Mouse (Mus musculus): ENCODE results near the gene Abca8b.

Gene Abca8b

DNA sequence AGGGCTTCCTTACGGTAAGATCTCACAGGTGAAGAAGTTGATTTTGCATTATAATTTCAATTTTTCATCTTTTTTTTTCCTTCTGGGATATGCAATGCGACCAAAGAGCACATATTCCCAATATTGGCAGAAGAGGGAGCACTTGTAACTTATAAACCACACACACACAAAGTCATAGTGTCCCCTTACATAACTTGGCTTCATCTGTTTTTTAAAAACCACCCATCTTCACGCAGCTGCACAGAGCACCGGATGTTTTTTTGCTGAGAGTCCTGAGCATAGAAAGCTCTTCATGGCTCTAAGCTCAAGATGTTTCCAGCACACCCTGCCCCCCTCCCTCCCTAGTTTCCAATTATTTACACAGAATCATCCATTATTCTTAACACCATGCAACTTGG is 103.7 kb downstream of the Abca8b start:
- H3K9me3 ChIP-seq (ENCODE audit: low read length): peaks cover 27% of the 10 kb centered on the region
- H3K4me3 ChIP-seq (replicated peaks; ENCODE audit: low read length): no peak overlapping the region
- TF ChIP-seq POU5F1 (IDR thresholded peaks at IDR 0.05; ENCODE audit: borderline replicate concordance, low read length) (no peak), NANOG (IDR thresholded peaks at IDR 0.05; ENCODE audit: borderline replicate concordance, low read length) (no peak), CTCF (conservative IDR thresholded peaks at IDR 0.05; ENCODE audit: low read length) (no peak)
- H3K36me3 ChIP-seq (ENCODE audit: insufficient read depth, low read length): 0 out of 2 replicates have a peak, but pooled peaks cover 5% of the 10 kb centered on the region
- no peaks in the 10 kb centered on the region for H3K27me3 ChIP-seq (ENCODE audit: insufficient read depth, low read length)
- H3K4me1 ChIP-seq (replicated peaks; ENCODE audit: low read depth, low read length): no peaks in the 10 kb centered on the region

DNA sequence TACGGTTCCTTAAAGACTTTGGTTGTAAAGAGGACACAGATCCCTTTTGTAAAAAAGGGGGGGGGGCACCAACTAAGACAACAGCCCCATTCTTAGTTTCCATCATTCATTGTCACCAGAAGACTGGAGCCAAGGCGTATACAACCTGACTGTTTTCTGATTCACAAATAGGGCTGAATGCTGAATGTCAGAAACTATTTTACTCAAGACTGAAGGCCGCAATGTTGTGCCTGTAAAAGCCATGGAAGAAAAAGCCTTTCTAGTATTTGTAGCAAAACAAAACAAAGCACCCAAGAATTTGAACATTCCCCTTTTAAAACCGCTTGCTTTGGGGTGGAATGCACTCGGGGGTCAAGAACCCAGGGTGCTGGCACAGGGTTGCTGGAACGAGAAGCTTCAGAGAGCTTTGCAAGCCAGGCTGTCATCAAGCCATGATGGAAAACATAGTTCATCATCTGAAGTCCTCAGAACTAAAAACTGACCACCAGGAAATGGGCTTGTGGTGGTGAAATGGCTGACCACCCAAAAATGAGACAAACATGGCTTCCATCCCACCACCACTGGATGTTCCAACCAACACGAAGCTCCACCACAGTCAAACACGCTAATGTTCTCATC is 104.2 kb downstream of the Abca8b start:
- TF ChIP-seq POU5F1 (IDR thresholded peaks at IDR 0.05; ENCODE audit: borderline replicate concordance, low read length) (no peak), CTCF (conservative IDR thresholded peaks at IDR 0.05; ENCODE audit: low read length) (no peak), NANOG (IDR thresholded peaks at IDR 0.05; ENCODE audit: borderline replicate concordance, low read length) (no peak)
- Histone ChIP-seq H3K9me3 (ENCODE audit: low read length) (peaks cover 27% of the 10 kb centered on the region), H3K36me3 (ENCODE audit: insufficient read depth, low read length) (0 out of 2 replicates have a peak, but pooled peaks cover 5% of the 10 kb centered on the region), H3K27me3 (ENCODE audit: insufficient read depth, low read length) (no peaks in the 10 kb centered on the region), H3K4me1 (replicated peaks; ENCODE audit: low read depth, low read length) (no peaks in the 10 kb centered on the region), H3K4me3 (replicated peaks; ENCODE audit: low read length) (no peak overlapping the region)

DNA sequence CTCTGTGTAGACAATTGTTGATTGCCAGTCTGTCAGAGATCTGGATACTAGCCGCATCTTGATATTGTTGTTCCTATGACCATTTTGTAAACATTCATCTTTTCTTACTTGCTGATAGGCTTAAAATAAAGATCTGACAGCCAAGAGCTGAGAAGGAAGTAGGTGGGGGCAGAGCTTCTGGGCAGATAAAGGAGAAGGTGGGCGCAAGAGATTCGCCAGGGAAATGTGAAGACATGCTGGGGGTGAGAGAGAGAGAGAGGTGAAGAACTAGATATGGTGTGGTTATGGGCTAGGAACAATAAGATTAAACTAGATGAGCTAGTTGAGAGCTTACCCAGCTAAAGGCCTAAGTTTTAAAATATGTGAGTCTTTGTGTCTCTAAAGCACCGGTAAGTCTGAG is 106.0 kb downstream of the Abca8b start:
- Histone ChIP-seq H3K36me3 (ENCODE audit: insufficient read depth, low read length) (0 out of 2 replicates have a peak, but pooled peaks cover 1% of the 10 kb centered on the region), H3K27me3 (ENCODE audit: insufficient read depth, low read length) (no peaks in the 10 kb centered on the region), H3K4me3 (replicated peaks; ENCODE audit: low read length) (no peak overlapping the region), H3K9me3 (ENCODE audit: low read length) (peaks cover 20% of the 10 kb centered on the region), H3K4me1 (replicated peaks; ENCODE audit: low read depth, low read length) (no peaks in the 10 kb centered on the region)
- TF ChIP-seq POU5F1 (IDR thresholded peaks at IDR 0.05; ENCODE audit: borderline replicate concordance, low read length) (no peak), CTCF (conservative IDR thresholded peaks at IDR 0.05; ENCODE audit: low read length) (no peak), NANOG (IDR thresholded peaks at IDR 0.05; ENCODE audit: borderline replicate concordance, low read length) (no peak)

DNA sequence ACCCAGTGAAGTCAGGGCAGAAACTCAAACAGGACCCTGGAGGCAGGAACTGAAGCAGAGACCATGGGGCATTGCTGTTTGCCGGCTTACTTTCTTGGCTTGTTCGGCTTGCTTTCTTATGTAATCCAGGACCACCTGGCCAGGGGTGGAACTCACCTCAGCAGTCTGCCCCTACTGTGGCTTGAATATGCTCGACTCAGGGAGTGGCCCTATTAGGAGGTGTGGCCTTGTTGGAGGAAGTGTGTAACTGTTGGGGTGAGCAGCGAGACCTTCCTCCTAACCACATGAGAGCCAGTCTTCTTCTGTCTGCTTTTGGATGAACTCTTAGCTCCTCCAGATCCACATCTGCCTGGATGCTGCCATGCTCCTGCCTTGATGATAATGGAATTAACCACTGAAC is 108.9 kb downstream of the Abca8b start:
- Histone ChIP-seq H3K36me3 (ENCODE audit: insufficient read depth, low read length) (no peaks in the 10 kb centered on the region), H3K4me3 (replicated peaks; ENCODE audit: low read length) (no peak overlapping the region), H3K4me1 (replicated peaks; ENCODE audit: low read depth, low read length) (no peaks in the 10 kb centered on the region), H3K27me3 (ENCODE audit: insufficient read depth, low read length) (no peaks in the 10 kb centered on the region), H3K9me3 (ENCODE audit: low read length) (peaks cover 12% of the 10 kb centered on the region)
- TF ChIP-seq NANOG (IDR thresholded peaks at IDR 0.05; ENCODE audit: borderline replicate concordance, low read length) (no peak), CTCF (conservative IDR thresholded peaks at IDR 0.05; ENCODE audit: low read length) (no peak), POU5F1 (IDR thresholded peaks at IDR 0.05; ENCODE audit: borderline replicate concordance, low read length) (no peak)

DNA sequence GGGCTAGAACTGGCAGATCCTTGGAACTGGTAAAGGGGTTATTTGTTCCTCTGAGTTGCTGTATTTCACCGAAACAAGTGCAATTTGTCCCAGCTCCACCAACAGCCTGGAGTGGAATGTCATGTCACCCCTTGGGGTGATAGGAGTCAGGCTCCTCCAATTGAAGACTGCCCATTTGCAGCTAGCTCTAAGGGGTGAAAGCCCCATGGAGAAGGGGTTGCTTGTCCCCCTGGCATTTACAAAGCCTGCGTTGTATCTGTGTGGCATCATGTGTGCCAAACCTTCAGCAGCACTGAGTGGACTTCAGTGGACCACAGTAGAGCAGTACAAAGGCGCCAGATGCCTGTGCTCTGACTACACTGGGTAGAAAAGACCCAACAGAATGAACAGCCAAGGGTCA is 110.1 kb downstream of the Abca8b start:
- H3K27me3 ChIP-seq (ENCODE audit: insufficient read depth, low read length): no peaks in the 10 kb centered on the region
- peaks cover 12% of the 10 kb centered on the region for H3K9me3 ChIP-seq (ENCODE audit: low read length)
- TF ChIP-seq POU5F1 (IDR thresholded peaks at IDR 0.05; ENCODE audit: borderline replicate concordance, low read length): no peak
- no peak for TF ChIP-seq NANOG (IDR thresholded peaks at IDR 0.05; ENCODE audit: borderline replicate concordance, low read length)
- no peak for TF ChIP-seq CTCF (conservative IDR thresholded peaks at IDR 0.05; ENCODE audit: low read length)
- H3K4me3 ChIP-seq (replicated peaks; ENCODE audit: low read length): no peak overlapping the region
- H3K4me1 ChIP-seq (replicated peaks; ENCODE audit: low read depth, low read length): no peaks in the 10 kb centered on the region
- H3K36me3 ChIP-seq (ENCODE audit: insufficient read depth, low read length): no peaks in the 10 kb centered on the region

DNA sequence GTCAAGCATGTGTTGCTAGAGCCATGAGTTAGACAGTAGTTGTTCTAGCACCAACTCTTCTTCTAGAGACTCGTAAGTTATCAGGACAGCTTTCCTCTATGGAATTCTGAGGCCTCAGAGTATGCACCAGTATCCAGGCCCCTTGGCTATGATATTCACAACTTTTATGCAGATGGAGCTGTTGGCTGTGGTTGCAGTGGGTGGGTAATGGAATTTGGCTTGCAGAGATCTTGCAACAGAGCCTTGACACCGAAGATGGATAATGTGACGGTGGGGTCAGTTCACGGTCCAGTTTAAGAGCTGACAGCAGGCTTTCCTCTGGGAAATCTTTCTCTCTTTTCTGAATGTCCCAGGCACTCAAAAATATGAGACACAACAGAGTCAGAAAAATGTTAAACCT is 110.8 kb downstream of the Abca8b start:
- H3K27me3 ChIP-seq (ENCODE audit: insufficient read depth, low read length): no peaks in the 10 kb centered on the region
- H3K36me3 ChIP-seq (ENCODE audit: insufficient read depth, low read length): no peaks in the 10 kb centered on the region
- no peaks in the 10 kb centered on the region for H3K4me1 ChIP-seq (replicated peaks; ENCODE audit: low read depth, low read length)
- TF ChIP-seq NANOG (IDR thresholded peaks at IDR 0.05; ENCODE audit: borderline replicate concordance, low read length) (no peak), POU5F1 (IDR thresholded peaks at IDR 0.05; ENCODE audit: borderline replicate concordance, low read length) (no peak), CTCF (conservative IDR thresholded peaks at IDR 0.05; ENCODE audit: low read length) (no peak)
- no peak overlapping the region for H3K4me3 ChIP-seq (replicated peaks; ENCODE audit: low read length)
- H3K9me3 ChIP-seq (ENCODE audit: low read length): peaks cover 12% of the 10 kb centered on the region

DNA sequence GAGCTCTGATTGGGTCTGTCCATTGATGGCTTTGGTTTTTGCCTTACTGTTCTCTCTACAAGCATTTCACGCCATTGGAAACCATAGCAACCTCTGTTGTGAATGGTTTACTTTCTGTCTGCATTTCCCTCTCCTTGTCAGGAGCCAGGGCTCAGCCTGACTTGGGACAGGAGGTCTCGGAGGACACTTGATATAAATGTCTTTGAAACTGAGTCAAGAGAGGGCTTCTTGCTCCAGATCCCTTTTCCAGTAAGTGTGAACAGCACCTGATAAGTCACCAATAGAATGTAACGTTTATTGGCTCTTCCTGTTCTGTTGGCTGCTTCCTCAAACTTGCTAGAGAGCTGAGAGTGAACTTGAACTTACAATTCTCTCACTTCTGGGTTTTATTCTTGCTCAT is 111.5 kb downstream of the Abca8b start:
- TF ChIP-seq NANOG (IDR thresholded peaks at IDR 0.05; ENCODE audit: borderline replicate concordance, low read length) (no peak), POU5F1 (IDR thresholded peaks at IDR 0.05; ENCODE audit: borderline replicate concordance, low read length) (no peak), CTCF (conservative IDR thresholded peaks at IDR 0.05; ENCODE audit: low read length) (no peak)
- Histone ChIP-seq H3K9me3 (ENCODE audit: low read length) (peaks cover 12% of the 10 kb centered on the region), H3K36me3 (ENCODE audit: insufficient read depth, low read length) (no peaks in the 10 kb centered on the region), H3K4me1 (replicated peaks; ENCODE audit: low read depth, low read length) (no peaks in the 10 kb centered on the region), H3K27me3 (ENCODE audit: insufficient read depth, low read length) (no peaks in the 10 kb centered on the region), H3K4me3 (replicated peaks; ENCODE audit: low read length) (no peak overlapping the region)

All from E14TG2a.4 (cell line).